ENCODE assay signal across 15 mouse cellular contexts in genomic region chr15:80839653-80840420, GRCm38 (mm10).
DNase-seq lines count a peak whose midpoint lies in the region; ATAC-seq lines count a peak whose summit lies in the region.
"Had no signal": no experiment of that assay in that cellular context is flagged by ENCODE, and none has a peak within 500 bp of the region (broad histone marks: within the 10 kb centered on the region; RNA-seq: fewer than 3 reads in every experiment).

No protein-coding gene starts in this region.

- no peaks in the 10 kb centered on the region for H3K9me3 ChIP-seq in liver, embryonic 16.5 days (replicated peaks; ENCODE audit: control insufficient read depth, low read length)
- H3K9me3 ChIP-seq in forebrain, embryonic 14.5 days (replicated peaks; ENCODE audit: control insufficient read depth, low read length), result no peaks in the 10 kb centered on the region
- H3K9me3 ChIP-seq: embryonic facial prominence, embryonic 10.5 days; forebrain, embryonic 13.5 days; G1E; neural tube, embryonic 15.5 days had no signal

- no peak overlapping the region for H3K9ac ChIP-seq in liver, embryonic 16.5 days (ENCODE audit: low read depth, low read length)
- H3K9ac ChIP-seq in forebrain, embryonic 14.5 days (ENCODE audit: low read length), result no peak overlapping the region
- H3K9ac ChIP-seq: forebrain, embryonic 13.5 days; neural tube, embryonic 15.5 days had no signal

- H3K27me3 ChIP-seq in liver, embryonic 16.5 days (ENCODE audit: control insufficient read depth, insufficient read depth, low read depth, low read length), result no peaks in the 10 kb centered on the region
- H3K27me3 ChIP-seq in forebrain, embryonic 14.5 days (replicated peaks; ENCODE audit: control insufficient read depth, insufficient read depth, low read length), result no peaks in the 10 kb centered on the region
- H3K27me3 ChIP-seq: forebrain, embryonic 13.5 days; neural tube, embryonic 15.5 days had no signal

- 52% methylated on average over 9 of the region's 9 CpGs for WGBS in liver, embryonic 16.5 days (ENCODE audit: insufficient replicate concordance)
- WGBS in forebrain, embryonic 14.5 days, result 65% methylated on average over 9 of the region's 9 CpGs

- peak; percentile 63 for ATAC-seq in liver, embryonic 16.5 days (ENCODE audit: low read depth)
- ATAC-seq in forebrain, embryonic 14.5 days, result no peak
- ATAC-seq: forebrain, embryonic 13.5 days had no signal

- H3K27ac ChIP-seq in liver, embryonic 16.5 days (ENCODE audit: low read length), result no peak overlapping the region
- no peak overlapping the region for H3K27ac ChIP-seq in forebrain, embryonic 14.5 days (ENCODE audit: low read depth, low read length)
- H3K27ac ChIP-seq: embryonic facial prominence, embryonic 10.5 days; forebrain, embryonic 13.5 days; neural tube, embryonic 15.5 days had no signal

- DNase-seq in cerebellum, adult 18-20 months, result peak; percentile 40 to 42
- DNase-seq in cerebellum, postnatal 4 days (ENCODE audit: low spot score in 2 of 2), result no peak
- peak; percentile 28 for DNase-seq in layer of hippocampus, adult 9-11 months
- no peak for DNase-seq in layer of hippocampus, postnatal 10 days (ENCODE audit: low spot score in 2 of 2)
- peak; percentile 46 for DNase-seq in c-Kit-positive CD71-positive TER-119-positive erythroid progenitor cells, embryonic 14.5 days (ENCODE audit: low spot score)
- no peak for DNase-seq in forebrain, embryonic 14.5 days (ENCODE audit: low spot score)
- DNase-seq in neural tube, embryonic 10.5 days (ENCODE audit: extremely low spot score, low spot score), result no peak
- DNase-seq: gastrocnemius, postnatal 25 days; heart, postnatal 10 days; thymus, adult 18-20 months had no signal

- H3K36me3 ChIP-seq in liver, embryonic 16.5 days (ENCODE audit: control insufficient read depth, insufficient read depth), result no peaks in the 10 kb centered on the region
- H3K36me3 ChIP-seq in forebrain, embryonic 14.5 days (ENCODE audit: control insufficient read depth, insufficient read depth, low read length), result no peaks in the 10 kb centered on the region
- H3K36me3 ChIP-seq: embryonic facial prominence, embryonic 10.5 days; neural tube, embryonic 15.5 days had no signal

- peaks cover 31% of the 10 kb centered on the region for H3K4me1 ChIP-seq in liver, embryonic 16.5 days (ENCODE audit: control insufficient read depth, low read depth, low read length)
- H3K4me1 ChIP-seq in forebrain, embryonic 14.5 days (ENCODE audit: control insufficient read depth, insufficient read depth, low read length), result peaks cover 11% of the 10 kb centered on the region

- no peak overlapping the region for H3K4me2 ChIP-seq in liver, embryonic 16.5 days (ENCODE audit: low read depth, low read length)
- no peak overlapping the region for H3K4me2 ChIP-seq in forebrain, embryonic 14.5 days (ENCODE audit: low read length)
- H3K4me2 ChIP-seq: forebrain, embryonic 13.5 days; neural tube, embryonic 15.5 days had no signal

- H3K4me3 ChIP-seq in liver, embryonic 16.5 days (ENCODE audit: low read depth, low read length), result no peak overlapping the region
- H3K4me3 ChIP-seq in forebrain, embryonic 14.5 days (ENCODE audit: low read depth, low read length), result no peak overlapping the region
- H3K4me3 ChIP-seq: embryonic facial prominence, embryonic 10.5 days; forebrain, embryonic 13.5 days; neural tube, embryonic 15.5 days had no signal

Comparison
In these comparisons a context has a peak if more than half of its experiments do, and no peak if none do; other contexts are left out.
1. DNase-seq: peak in cerebellum, adult 18-20 months (2 of 2), layer of hippocampus, adult 9-11 months (single experiment) and c-Kit-positive CD71-positive TER-119-positive erythroid progenitor cells, embryonic 14.5 days (single experiment); none in cerebellum, postnatal 4 days (0 of 2), layer of hippocampus, postnatal 10 days (0 of 2), forebrain, embryonic 14.5 days (single experiment) and neural tube, embryonic 10.5 days (single experiment).